Mouse (Mus musculus): ENCODE measurements around the gene Apoh. TPM values are rescaled to one million over a fixed set of nuclear protein-coding genes. Genes with fewer than 3 reads are reported as not detected.

Apoh gene
- total RNA-seq, 2 experiments from 2014 or later: 0.80 to 0.86 TPM

DNA sequence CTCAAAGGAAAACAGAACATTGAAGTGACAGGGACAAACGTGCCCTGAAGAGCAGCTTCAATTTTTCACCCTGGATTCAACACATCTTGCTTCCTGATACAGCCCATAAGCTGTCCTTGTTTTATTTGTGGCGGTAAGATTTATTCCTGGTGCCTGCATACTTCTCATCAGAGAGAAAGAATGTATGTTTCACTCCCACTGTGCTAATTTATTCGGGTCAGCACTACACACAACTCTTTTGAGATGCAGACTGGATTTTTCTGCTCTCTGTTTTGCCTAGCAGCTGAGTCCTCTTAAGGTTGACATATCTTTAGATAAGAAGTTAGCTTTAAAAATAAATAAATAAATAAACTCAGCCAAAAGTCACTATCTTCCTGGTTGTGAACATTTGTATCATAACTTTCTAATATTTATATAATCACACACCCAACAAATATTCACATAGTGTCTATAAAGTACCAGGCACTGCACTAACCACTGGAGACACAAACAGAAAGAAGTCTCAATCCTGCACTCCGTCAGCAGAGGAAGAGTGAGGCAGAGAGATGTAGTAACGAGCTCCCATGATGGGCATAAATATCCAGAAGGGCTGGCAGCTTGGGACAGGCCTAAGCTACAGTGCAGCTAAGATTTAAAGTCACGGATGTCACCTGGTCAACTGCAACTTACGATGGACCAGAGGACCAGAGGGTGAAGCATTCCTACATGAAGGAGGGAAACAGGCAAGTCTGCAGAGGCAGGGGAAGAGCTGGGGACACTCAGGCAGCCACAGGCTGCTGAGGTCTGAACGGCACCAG lies 9.4 kb upstream of the Apoh start:
- no peak for DNase-seq

DNA sequence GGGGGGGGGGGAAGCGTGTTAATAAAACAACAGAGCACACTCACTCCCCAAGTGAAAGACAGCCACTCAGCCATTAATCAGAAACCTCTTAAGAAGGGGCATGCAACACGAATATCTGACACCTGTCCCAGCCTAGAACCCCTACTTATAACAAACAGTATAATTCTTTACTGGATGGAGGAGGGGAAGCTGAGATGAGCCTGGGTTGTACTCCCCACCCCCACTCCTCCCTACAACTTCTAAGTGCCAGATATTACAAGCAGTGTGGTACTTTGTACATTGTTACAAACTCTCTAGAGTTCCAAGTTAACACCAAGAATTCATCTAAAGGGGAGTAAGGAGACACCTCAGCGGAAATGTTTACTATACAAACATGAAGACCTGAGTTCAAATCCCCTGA lies 8.5 kb upstream of the Apoh start:
- DNase-seq: no peak

- no peak for DNase-seq
Observed at GRCm38 (mm10) chr11:108335536-108335935, 7.6 kb upstream of the Apoh start.

- no peak for DNase-seq
Observed at GRCm38 (mm10) chr11:108336445-108336844, 6.7 kb upstream of the Apoh start.

- DNase-seq: no peak
Observed at GRCm38 (mm10) chr11:108340293-108340692, 2.9 kb upstream of the Apoh start.

GRCm38 (mm10) chr11:108341783-108342182 lies 1.4 kb upstream of the Apoh start:
- no peak for DNase-seq

DNA sequence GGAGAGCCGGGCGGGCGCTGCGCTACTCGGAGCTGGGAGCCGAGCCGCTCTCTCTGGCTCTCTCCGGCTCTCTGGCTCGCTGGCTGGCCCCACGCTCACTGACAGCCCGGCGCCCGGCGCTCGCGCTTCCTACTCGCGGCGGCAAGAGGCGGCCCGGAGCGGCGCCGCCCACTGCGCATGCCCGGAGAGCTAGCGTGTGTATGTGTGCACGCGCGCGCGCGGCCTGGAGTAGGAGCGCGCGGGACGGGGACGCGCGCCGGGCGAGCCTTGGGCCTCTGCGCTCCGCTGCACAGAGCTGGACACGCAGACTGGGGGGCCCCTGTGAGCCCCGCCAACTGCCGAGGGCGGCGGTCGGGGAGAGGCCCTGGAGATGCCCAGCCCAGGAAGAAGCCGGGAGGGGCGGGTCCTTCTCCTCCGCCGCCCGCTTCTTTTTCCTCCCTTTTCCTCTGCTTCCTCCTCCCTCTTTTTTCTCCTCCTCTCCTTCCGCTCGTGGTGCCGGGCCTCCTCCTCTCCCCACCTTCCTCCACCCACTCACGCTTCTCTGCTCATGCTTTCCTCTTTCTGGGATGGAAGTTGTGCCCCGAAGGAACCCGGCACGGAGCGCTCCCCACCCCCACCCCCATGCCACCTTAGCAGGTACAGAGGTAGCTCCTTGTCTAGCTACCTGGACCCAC lies 772 bp downstream of the Apoh start, which contains the start of gene Prkca:
TSS of gene Prkca (minus strand) at position 140 of the 674 bp plus-strand sequence.
- peak; percentile 92 to 93 for DNase-seq

DNA sequence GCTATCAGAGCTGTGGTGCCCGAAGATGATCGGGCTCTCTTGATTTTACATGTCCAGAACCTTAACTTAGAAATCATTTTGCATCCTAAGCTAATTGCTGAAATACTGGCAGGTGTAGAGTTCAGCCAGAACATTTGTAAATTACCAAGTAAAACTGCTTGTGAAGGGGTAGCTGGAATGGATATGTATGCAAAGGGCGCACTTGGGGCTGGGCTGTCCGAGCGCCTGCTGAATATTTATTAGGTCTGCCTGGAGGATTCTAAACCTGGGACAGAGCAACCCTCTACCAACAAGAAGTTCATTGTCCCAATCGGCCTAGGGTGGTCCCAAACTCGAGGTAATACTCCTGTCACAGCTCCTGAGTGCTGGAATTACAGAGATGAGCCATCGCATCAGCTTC lies 1.6 kb downstream of the Apoh start:
- DNase-seq: no peak

- no peak for DNase-seq
Observed at GRCm38 (mm10) chr11:108345321-108345720, 2.2 kb downstream of the Apoh start.

- no peak for DNase-seq
Observed at GRCm38 (mm10) chr11:108350799-108351198, 7.6 kb downstream of the Apoh start.

- DNase-seq: no peak
Observed at GRCm38 (mm10) chr11:108352842-108353388, 9.8 kb downstream of the Apoh start.

DNA sequence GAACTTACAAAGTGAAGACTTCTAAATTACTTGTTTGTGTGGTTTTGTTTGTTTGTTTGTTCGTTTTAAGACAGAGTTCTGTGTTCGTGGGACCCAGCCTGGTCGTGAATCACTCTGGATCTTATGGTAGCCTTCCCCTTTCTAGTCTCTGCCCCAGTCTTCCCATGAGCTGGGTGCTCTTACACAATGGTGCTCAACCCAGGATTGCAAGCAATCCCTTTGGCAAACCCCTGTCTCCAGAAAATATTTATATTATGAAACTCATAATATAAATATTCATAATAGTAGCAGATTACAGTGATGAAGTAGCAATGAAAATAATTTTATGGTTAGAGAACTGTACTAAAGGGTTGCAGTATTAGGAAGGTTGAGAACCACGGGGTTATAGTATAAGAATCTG lies 12.9 kb downstream of the Apoh start:
- no peak for DNase-seq

DNA sequence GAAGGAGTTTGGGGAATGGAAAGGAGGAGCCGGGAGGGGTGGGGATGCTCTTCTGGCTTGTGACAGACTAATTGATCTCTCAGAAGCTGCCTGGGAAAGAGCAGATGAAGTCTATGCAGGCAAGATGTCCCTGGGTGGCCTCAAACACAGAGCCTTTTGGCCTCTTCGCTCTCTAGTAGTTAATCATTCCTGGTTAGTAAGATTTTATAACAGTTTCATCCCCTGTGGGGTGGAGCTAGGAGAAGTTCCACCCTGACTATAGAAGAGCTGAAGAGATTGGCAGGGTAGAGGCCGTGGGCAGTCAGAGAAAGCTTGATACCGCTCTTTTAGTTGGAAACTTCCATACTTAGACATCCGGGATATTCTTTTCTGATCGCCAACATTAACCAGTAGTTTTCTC lies 15.8 kb downstream of the Apoh start:
- no peak for DNase-seq

DNA sequence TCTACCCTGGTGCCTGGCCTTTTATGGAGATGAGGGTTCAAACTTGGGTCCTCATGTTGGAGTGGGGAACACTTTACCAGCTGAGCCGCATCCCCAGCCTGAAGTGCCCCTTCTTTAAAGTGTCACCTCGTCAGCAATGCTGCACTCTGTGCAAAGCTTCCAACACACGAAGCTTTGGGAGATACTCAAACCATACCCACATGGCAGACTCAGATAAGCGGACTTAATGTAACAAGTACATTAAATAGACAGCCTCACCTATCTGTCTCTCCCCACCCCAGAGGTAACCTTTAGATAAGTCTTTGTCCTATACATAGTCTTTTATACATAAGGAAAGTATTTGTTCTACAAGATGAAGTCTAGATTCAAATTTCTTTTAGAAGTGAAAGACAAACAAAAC lies 17.8 kb downstream of the Apoh start:
- no peak for DNase-seq

DNA sequence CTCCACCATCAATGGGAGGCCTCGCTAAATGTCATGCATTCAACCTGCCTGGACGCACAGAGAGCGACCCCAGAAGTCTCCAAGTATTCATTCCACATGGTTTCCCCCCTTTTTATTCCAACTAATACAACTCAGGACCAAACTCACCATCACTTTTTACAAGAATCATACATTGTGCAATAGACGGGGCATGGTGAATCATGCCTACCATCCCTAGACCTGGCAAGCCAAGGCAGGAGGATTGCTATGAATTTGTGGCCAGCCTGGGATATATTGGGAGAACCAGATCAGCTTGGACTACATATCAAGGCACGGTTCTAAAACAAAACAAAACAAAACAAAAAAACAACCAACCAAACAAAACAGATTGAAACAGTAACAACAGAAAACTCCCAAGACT lies 19.8 kb downstream of the Apoh start:
- no peak for DNase-seq

DNA sequence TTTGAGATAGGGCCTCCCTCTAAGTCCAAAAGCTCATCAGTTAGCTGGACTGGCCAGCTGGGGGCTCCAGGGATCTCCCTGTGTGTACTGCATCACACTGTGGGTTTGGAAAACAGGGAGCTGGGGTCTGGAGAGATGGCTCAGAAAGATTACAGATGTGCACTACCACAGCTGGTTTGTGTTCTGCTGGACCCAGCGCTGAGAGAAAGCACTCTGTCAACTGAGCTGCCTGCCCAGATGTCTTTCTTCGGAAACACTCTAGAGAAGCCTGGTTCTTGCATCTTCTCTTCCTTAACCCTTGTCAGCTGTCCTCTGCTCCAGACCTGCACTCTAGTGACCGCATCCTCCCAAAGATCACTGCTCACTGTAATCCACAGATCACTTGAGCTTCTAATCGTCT lies 20.8 kb downstream of the Apoh start:
- DNase-seq: no peak

DNA sequence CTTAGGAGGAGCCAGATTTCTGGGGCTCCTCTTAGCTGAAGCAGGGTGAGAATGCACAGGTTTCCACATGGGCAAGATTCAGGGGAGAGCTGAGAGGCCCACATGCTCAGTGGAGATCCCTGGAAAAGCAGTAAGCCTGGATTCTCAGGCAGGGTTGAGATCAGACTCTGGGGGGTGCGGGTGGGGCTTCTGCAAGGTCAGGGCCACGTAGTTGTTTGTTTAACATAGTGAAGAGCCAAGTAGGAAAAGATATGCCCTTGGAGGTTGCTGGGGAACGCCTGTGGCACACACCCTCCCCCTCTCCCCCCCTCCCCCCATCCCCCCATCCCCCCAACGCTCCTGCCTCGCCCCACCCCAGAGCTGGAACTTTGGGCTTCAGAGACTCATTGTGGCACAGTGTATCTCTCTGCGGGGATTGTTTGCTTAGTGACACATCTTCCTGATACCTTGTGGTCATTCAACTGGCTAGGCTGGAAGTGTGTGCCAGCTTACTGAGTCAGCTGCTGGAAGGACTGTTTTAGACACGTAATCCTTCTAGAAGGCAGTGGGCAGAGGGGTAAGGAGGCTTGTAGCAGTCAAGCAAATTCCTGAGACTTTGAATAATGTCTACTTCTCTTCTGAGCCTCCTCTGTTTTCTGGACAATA lies 21.9 kb downstream of the Apoh start:
- DNase-seq: no peak

DNA sequence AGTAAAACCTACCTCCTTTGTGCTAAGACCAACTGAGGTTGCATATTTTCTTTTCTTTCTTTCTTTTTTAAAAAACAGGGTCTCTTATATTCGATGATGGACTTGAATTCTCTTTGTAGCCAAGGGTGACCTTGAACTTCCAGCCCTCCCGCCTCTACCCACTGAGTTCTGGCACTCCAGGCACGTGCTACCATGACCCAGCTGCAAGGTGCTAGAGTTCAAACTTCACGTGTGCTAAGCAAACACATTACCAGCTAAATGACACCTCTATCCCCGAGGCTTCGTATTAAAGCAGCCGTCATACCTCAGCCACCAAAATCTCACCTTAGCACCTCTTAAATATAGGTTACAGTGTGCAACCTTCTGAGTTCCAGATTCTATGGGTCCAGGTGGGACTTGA lies 22.4 kb downstream of the Apoh start:
- no peak for DNase-seq

- DNase-seq: no peak
Observed at GRCm38 (mm10) chr11:108367046-108367445, 23.9 kb downstream of the Apoh start.

- no peak for DNase-seq
Observed at GRCm38 (mm10) chr11:108376815-108377214, 33.7 kb downstream of the Apoh start.

DNA sequence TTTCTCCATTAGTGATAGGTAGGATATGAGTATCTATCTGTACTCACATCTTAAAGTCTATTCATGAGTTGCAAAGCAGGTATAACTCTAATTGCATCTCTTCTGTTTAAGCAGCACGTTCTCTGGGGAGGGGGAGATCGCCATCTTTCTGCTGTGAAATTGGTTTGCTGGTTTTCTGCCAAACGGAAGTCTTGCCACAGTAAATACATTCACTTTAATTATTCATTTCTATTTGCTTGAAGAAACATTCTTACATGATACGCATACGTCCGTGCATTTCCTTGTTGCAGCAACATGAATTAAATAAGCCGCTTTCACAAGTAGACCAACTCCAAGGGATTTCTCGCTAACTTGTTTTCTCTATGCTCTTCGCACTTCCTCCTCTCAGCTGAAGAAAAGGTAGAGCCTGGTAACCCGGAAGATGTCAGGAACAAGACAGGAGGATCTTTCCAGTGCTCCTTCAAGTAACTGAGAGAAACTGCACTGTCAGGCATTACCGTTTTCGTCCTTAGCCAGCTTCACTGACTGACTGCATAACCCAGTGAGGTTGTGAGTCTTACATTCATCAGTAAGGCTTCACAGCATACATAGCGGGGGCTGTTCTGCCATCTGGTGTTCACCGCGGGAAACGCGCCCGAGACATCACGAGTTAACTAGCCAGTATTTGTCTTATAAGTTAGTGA lies 34.7 kb downstream of the Apoh start:
- DNase-seq: peak; percentile 75 to 78

GRCm38 (mm10) chr11:108378363-108378751 lies 35.2 kb downstream of the Apoh start:
- no peak for DNase-seq

- DNase-seq: no peak
Observed at GRCm38 (mm10) chr11:108382664-108383063, 39.5 kb downstream of the Apoh start.

Measured in layer of hippocampus, postnatal 36 days (tissue).